Mouse (Mus musculus): ENCODE results near the gene Smpd3.

Smpd3 gene

DNA sequence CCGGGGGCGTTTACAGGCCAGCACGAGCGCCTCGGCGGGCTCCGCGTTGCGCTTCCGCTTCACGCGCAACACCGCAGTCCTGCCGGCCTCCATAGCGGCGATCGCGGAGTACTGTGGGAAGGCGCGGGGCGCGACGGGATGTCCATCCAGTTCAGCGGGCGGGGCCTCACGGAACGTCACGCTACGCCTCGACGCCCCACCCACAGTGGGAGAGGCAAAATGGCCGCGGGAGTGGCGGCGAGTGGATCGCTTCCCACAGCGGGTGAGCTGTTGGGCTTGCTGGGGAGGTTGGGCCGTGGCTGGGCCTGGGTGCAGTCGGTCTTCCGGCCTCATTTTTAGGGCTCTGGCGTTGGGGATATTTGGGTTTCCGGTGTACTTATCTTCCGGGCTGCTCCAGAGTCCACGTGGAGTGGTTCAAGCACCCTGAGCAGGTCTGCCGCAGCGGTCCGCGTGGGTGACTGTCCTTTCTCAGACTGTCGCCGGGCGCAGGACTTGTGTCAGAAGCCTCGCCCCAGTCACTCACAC is 126.9 kb downstream of the Smpd3 start, which contains the start of the genes Slc7a6os and Prmt7:
Gene Slc7a6os, minus strand, starts transcription at position 115 of the 525 bp plus-strand sequence.
Gene Prmt7, plus strand, starts transcription at position 116 of the 525 bp plus-strand sequence.
- ChIA-PET CTCF (interaction anchor here in 3 of 4 experiments (0.5 to 1.5 kb wide), 3 partner anchors 16 to 137 kb away, joined by 3 to 10 read pairs (median 7); no protein-coding TSS in a partner anchor), POLR2A (interaction anchor here in 3 of 4 experiments (0.6 to 4.8 kb wide), 30 partner anchors 10 to 1365 kb away, joined by 3 to 32 read pairs (median 4); partner anchors contain the start of genes Pla2g15 (in 3 of the 3), Agrp (in 1 of the 3), Ctcf (in 1 of the 3) and Esrp2 (in 1 of the 3))

DNA sequence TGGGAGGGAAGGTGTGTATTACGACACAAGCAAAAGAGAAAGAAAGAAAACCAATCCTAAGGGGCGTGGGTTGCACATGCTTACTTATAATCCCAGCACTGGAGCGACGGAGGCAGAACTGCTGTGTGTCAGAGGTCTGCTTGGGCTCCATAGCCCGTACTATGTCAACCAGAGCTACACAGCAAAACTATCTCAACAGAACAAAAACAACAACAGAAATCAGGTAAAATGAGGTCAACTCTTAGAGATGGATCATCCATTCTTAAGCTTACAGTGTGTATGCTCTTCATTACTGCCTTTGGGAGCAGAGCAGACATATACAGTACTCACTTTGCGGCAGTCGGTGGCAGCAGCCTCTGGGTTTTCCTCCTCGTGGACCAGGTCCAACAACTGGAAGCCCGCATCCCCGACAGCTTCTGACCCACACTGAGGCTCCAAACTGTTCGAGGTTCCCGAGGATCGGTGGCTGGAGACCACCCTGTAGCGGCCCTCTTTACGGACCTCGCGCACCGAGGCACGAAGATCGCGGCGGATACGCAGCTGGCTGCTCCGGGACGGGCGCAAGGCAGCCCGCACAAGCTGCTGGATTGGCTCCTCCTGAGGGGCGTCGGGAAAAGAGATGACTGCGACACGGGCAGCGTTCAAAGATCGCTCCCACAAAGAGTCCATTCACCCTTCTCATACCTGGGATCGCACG is 127.6 kb downstream of the Smpd3 start:
- ChIA-PET CTCF (interaction anchor here (0.5 to 1.5 kb wide), 8 partner anchors 11 to 138 kb away, joined by 3 to 10 read pairs (median 4); partner anchors contain the start of gene Esrp2 (in 1 of the 4)), POLR2A (interaction anchor here (0.5 to 4.8 kb wide), 41 partner anchors 8 to 1083 kb away, joined by 3 to 32 read pairs (median 4); partner anchors contain the start of genes Pla2g15 (in 3 of the 4), Esrp2 (in 2 of the 4), Agrp (in 1 of the 4) and Ctcf (in 1 of the 4))

Measured in embryonic stem cell, embryonic (primary cell).